Mouse (Mus musculus) embryonic facial prominence, embryonic 13.5 days (tissue): ENCODE results near the gene Fitm1. TPM values are rescaled to one million over a fixed set of nuclear protein-coding genes. Genes with fewer than 3 reads are reported as not detected.

Experiments
- ATAC-seq: fragments of 200-750 bp; cut with Nextera tagmentation; 2 replicates; pipeline ENCODE4 v1.8.0; 2017; ENCODE audit warnings: low read depth; ENCODE audit not compliant: insufficient number of reproducible peaks, insufficient read depth, low FRiP score, low TSS enrichment
- H3K27ac ChIP-seq: fragments of 300-500 bp; sonication (generic); 2 replicates; pipeline ENCODE4 v1.5.1; 2015; ENCODE audit warnings: moderate library complexity, mild to moderate bottlenecking, inconsistent platforms
- H3K27me3 ChIP-seq: fragments of 300-500 bp; sonication (generic); 2 replicates; pipeline ENCODE4 v1.6.1; 2015; ENCODE audit warnings: mild to moderate bottlenecking, inconsistent platforms
- H3K36me3 ChIP-seq: fragments of 300-500 bp; sonication (generic); 2 replicates; pipeline ENCODE4 v1.6.1; 2015; ENCODE audit warnings: mild to moderate bottlenecking, inconsistent platforms
- H3K4me1 ChIP-seq: fragments of 300-500 bp; sonication (generic); 2 replicates; pipeline ENCODE4 v1.6.1; 2015; ENCODE audit warnings: inconsistent platforms
- H3K4me2 ChIP-seq: fragments of 300-500 bp; sonication (generic); 2 replicates; pipeline ENCODE4 v1.6.1; 2015; ENCODE audit warnings: moderate library complexity, mild to moderate bottlenecking, inconsistent platforms
- H3K4me3 ChIP-seq: fragments of 300-500 bp; sonication (generic); 2 replicates; pipeline ENCODE4 v1.5.1; 2015; ENCODE audit warnings: mild to moderate bottlenecking, inconsistent platforms
- H3K9ac ChIP-seq: fragments of 300-500 bp; sonication (generic); 2 replicates; pipeline ENCODE4 v1.6.1; 2015; ENCODE audit warnings: mild to moderate bottlenecking, inconsistent platforms
- H3K9me3 ChIP-seq: fragments of 300-500 bp; sonication (generic); 2 replicates; pipeline ENCODE4 v1.6.1; 2016; ENCODE audit warnings: inconsistent platforms
- WGBS: fragments of 180-500 bp; shearing (Covaris S2); methylation state at CpG from one replicate; pipeline ENCODE4 v1.1.7; 2015; ENCODE audit warnings: mixed read lengths; 5-methylcytosine and 5-hydroxymethylcytosine counted together
- polyA plus RNA-seq: library from polyadenylated mRNA; unstranded; fragments of >200 nt; fragmentation: Nextera tagmentation; extraction: Ambion mirVana; gene quantifications from 2 replicates; pipeline ENCODE4 v1.2.1, GENCODE M21; 2015

The Fitm1 gene
- 4.1 and 5.3 TPM in 2 replicates for polyA plus RNA-seq

DNA sequence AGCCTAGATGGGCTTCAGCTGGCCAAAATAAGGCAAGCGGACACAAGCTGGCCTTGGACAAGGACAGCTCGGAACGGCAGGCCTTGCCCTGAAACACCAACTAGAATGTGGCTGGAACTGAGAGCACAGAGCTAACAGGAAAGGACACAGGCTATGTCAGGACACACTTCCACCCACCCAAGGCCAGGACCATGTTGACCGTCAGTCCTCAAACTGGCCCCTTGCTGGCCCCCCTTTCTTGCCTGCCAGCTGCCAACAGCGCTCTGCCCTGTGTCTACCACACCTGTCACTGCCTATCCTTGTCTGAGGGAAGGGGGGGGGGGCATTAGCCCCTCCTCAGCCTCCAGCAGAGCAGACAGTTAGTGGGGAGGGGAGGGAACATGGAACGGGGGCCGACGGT is at the start of gene Fitm1:
TSS of gene Fitm1 (plus strand) at position 316 of the 400 bp plus-strand sequence.
- H3K27ac ChIP-seq: no peak within 1 kb of the TSS
- no peaks in the 10 kb centered on the region for H3K27me3 ChIP-seq
- H3K4me3 ChIP-seq: no peak within 1 kb of the TSS
- H3K36me3 ChIP-seq: peaks cover 12% of the 10 kb centered on the region; the same call in 1 of the 2 replicates
- H3K4me2 ChIP-seq: no peak within 1 kb of the TSS
- no peaks in the 10 kb centered on the region for H3K9me3 ChIP-seq
- 0 out of 2 replicates have a peak within 1 kb of the TSS, but pooled peaks have one; percentile 32 for H3K9ac ChIP-seq
- ATAC-seq: no peak
- WGBS: 77% methylated on average over 8 of the region's 8 CpGs
- H3K4me1 ChIP-seq: peaks cover 14% of the 10 kb centered on the region

DNA sequence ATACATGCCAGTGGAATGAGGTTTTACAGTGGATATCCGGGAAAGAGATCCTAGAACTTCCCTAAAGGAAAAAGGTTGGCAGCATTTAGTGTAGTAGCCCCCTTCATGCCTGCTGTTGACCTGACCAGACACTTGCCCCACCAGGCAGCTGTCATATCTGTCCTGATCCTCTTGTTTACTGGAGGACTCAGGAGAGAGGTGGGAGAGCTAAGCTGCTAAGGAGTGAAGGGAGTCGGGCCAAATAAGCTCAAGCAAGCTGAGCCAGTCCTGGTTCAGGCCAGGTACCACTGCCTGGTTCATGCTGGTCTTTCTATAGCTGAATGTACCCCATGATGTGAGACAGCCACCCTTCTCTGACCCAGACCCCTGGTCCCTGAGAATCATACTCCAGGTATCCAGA is 48.7 kb upstream of the Fitm1 start:
- Histone ChIP-seq H3K9me3 (no peaks in the 10 kb centered on the region), H3K27me3 (peaks cover 41% of the 10 kb centered on the region), H3K9ac (no peak overlapping the region), H3K27ac (no peak overlapping the region), H3K4me2 (no peak overlapping the region), H3K36me3 (no peaks in the 10 kb centered on the region), H3K4me1 (no peaks in the 10 kb centered on the region), H3K4me3 (no peak overlapping the region)
- 78% methylated on average over 2 of the region's 2 CpGs for WGBS
- ATAC-seq: no peak

DNA sequence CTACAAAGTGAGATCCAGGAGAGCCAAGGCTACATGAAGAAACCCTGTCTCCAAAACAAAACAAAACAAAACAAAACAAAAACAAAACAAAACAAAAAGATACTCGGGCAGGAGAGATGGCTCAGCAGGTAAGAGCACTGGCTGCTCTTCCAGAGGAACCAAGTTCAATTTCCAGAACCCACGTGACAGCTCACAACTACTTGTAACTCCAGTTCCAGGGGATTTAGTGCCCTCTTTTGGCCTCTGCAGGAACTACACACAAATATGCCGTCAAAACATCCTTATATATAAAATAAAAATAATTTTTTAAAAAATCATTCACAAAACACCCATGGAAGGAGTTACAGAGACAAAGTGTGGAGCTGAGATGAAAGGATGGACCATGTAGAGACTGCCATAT is 47.5 kb upstream of the Fitm1 start:
- Histone ChIP-seq H3K27me3 (peaks cover 28% of the 10 kb centered on the region), H3K27ac (no peak overlapping the region), H3K9ac (no peak overlapping the region), H3K4me2 (no peak overlapping the region), H3K9me3 (no peaks in the 10 kb centered on the region), H3K4me3 (no peak overlapping the region), H3K36me3 (no peaks in the 10 kb centered on the region), H3K4me1 (no peaks in the 10 kb centered on the region)
- WGBS: 21% methylated on average over 3 of the region's 3 CpGs
- ATAC-seq: no peak

DNA sequence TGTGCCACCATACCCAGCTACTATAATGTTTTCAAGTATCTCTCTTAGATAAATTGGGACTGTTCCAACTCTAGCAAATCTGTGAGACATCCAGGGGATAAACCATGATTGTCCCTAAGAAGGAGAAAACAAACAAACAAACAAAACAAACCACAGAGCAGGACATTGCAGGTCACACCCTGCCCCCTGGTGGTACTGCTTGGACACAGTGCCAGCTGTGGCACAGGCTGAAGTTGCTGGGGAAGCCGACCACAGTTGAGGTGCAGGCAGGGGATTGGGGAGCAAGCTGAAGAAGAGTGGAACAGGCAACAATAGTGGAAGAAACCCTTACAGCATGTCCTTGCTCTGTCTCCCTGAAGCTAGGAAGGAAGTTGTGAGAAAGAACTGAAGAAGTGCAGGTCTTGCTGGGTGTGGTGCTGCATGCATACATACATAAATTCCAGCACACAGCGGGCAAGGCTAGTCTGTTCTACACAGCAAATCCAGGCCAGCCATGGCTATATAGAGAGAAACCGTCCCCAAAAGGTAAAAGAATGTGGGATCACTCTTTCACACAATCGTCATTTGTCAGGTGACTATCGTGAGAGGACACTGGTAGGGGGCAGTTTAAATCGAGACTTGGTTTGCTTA is 39.2 kb upstream of the Fitm1 start:
- no peak overlapping the region for H3K9ac ChIP-seq
- H3K9me3 ChIP-seq: no peaks in the 10 kb centered on the region
- H3K4me1 ChIP-seq: peaks cover 11% of the 10 kb centered on the region
- no peak for ATAC-seq
- no peak overlapping the region for H3K4me2 ChIP-seq
- no peak overlapping the region for H3K4me3 ChIP-seq
- WGBS: 50% methylated on average over 6 of the region's 6 CpGs
- no peaks in the 10 kb centered on the region for H3K36me3 ChIP-seq
- 0 out of 2 replicates have a peak, but pooled peaks cover 2% of the 10 kb centered on the region for H3K27me3 ChIP-seq
- H3K27ac ChIP-seq: no peak overlapping the region

DNA sequence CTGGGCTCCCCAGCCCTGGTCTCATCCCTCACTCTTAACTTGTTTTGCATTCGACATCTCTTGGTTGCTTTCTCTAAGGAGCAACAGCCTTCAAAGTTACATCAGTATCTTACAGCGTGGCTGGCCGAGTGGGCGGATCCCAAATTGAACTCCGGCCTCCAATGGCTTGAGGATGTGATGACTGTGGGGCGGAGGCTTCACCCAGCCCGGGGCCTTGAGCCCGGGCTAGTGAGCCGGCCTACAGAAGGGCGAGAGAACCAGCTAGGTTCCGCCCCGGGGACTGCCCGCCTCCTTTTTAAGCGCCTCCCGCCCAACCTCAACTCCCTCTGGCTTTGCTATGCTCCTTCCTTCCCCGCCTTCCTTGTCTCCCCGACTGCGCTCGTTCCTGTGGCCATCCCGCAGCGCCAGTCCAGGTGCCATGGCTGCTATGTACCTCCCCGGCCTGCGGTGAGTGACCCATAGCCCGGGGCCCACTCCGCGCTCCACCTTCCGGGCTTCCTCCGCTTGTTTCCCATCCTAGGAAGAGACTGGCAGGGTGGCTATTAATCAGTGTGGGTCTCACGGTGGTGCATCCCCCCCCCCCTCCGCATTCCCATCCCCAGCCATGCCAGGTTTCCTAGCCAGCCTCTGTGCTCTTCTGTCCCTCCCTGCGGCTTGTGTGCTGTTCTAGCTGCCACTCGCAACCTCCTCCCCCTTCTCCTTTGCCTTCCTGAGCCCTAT is 35.2 kb upstream of the Fitm1 start, which contains the start of gene Pck2:
TSS of gene Pck2 (plus strand) at position 200 of the 720 bp plus-strand sequence.
- peak; percentile 85 for ATAC-seq
- peaks cover 19% of the 10 kb centered on the region for H3K4me1 ChIP-seq
- 0 out of 2 replicates have a peak, but pooled peaks cover 2% of the 10 kb centered on the region for H3K27me3 ChIP-seq
- peaks cover 20% of the 10 kb centered on the region for H3K36me3 ChIP-seq
- peak within 1 kb of the TSS; percentile 83 for H3K9ac ChIP-seq
- H3K4me2 ChIP-seq: peak within 1 kb of the TSS; percentile 82
- 0% methylated on average over 32 of the region's 32 CpGs for WGBS
- H3K27ac ChIP-seq: peak within 1 kb of the TSS; percentile 91
- H3K4me3 ChIP-seq: peak within 1 kb of the TSS; percentile 61
- no peaks in the 10 kb centered on the region for H3K9me3 ChIP-seq

DNA sequence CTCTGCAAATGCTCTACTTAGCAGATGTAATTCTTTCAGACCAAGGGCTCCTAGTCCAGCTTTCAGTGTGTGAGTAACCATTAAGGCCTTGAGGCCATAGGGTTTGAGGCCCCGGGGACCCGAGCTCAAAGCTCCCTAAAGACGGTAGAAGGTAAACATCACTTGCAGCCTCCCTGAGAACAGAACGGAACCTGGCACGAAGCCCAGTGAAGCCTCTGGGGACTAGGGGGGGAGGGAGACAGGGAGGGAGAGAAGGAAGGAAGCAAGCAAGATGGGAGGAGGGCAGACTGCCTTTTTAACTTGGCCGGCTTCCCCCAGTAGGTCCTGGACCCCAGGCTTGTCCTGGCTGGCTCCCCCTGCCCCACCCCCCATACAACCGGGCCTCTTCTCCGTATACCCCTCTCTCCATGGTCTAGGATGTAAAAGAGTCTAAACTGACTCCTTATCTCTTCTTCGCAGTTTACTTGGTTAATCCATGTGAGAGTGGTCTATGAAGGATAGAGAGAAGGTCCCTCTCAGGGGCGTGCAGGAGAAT is 34.6 kb upstream of the Fitm1 start:
- peak; percentile 53 for ATAC-seq
- H3K9me3 ChIP-seq: no peaks in the 10 kb centered on the region
- H3K27me3 ChIP-seq: 0 out of 2 replicates have a peak, but pooled peaks cover 2% of the 10 kb centered on the region
- peak overlapping the region; percentile 82 for H3K4me2 ChIP-seq
- H3K4me1 ChIP-seq: peaks cover 19% of the 10 kb centered on the region
- 2% methylated on average over 10 of the region's 10 CpGs for WGBS
- H3K9ac ChIP-seq: peak overlapping the region; percentile 83
- peaks cover 26% of the 10 kb centered on the region for H3K36me3 ChIP-seq
- peak overlapping the region; percentile 91 for H3K27ac ChIP-seq
- peak overlapping the region; percentile 61 for H3K4me3 ChIP-seq

DNA sequence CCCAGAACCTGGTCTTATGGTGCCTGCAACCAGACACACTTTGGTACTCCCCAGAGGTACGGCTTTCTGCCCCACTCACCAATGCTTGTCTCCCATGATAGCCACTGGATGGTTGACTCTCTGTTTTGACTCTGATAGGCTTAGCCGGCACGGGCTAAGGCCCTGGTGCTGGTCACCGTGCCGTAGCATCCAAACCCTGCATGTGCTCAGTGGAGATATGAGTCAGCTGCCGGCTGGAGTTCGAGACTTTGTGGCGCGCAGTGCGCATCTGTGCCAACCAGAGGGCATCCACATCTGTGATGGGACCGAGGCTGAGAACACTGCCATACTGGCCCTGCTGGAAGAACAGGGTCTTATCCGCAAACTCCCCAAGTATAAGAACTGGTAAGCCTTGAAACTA is 33.1 kb upstream of the Fitm1 start:
- Histone ChIP-seq H3K4me3 (no peak overlapping the region), H3K9me3 (no peaks in the 10 kb centered on the region), H3K9ac (no peak overlapping the region), H3K27me3 (0 out of 2 replicates have a peak, but pooled peaks cover 2% of the 10 kb centered on the region), H3K36me3 (peaks cover 38% of the 10 kb centered on the region), H3K27ac (no peak overlapping the region), H3K4me1 (peaks cover 19% of the 10 kb centered on the region), H3K4me2 (no peak overlapping the region)
- ATAC-seq: no peak
- WGBS: 96% methylated on average over 12 of the region's 12 CpGs

DNA sequence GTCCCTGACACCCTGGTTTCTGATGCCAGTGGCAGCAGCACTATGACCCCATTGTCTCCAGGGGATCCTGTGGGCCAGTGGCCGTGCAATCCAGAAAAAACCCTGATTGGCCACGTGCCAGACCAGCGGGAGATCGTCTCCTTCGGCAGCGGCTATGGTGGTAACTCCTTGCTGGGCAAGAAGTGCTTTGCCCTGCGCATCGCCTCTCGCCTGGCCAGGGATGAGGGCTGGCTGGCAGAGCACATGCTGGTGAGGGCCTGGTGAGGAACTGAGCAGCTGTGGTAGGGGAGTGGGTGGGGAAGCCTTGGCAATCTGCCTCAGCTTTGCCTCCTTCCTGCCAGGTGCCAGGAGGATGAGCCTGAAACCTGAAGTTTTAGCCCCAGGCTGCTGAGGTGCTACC is 31.1 kb upstream of the Fitm1 start:
- no peak overlapping the region for H3K9ac ChIP-seq
- 85% methylated on average over 9 of the region's 9 CpGs for WGBS
- H3K4me3 ChIP-seq: no peak overlapping the region
- no peaks in the 10 kb centered on the region for H3K27me3 ChIP-seq
- H3K27ac ChIP-seq: no peak overlapping the region
- H3K4me2 ChIP-seq: no peak overlapping the region
- ATAC-seq: no peak
- peaks cover 57% of the 10 kb centered on the region for H3K36me3 ChIP-seq
- peaks cover 19% of the 10 kb centered on the region for H3K4me1 ChIP-seq
- no peaks in the 10 kb centered on the region for H3K9me3 ChIP-seq

DNA sequence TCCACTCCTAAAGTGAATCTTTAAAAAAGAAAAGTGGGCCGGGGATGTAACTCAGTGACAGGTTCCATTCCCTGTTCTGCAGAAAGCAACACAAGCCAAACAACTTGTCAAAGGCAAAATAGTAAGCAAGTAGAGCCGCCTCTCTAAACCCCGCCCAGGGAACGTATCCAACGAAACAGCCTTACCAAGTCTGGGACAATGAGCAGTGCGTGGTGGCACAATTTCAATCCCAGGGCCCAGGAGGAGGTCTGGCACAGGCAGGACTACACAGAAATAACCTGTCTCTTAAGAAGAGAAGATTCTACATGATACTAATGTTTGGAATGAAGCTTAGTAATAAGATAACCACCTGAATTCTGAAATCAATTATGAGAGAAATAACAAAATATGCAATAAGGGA is 25.2 kb upstream of the Fitm1 start:
- Histone ChIP-seq H3K4me2 (no peak overlapping the region), H3K27me3 (no peaks in the 10 kb centered on the region), H3K9ac (no peak overlapping the region), H3K36me3 (peaks cover 39% of the 10 kb centered on the region), H3K9me3 (no peaks in the 10 kb centered on the region), H3K4me3 (no peak overlapping the region), H3K4me1 (no peaks in the 10 kb centered on the region), H3K27ac (no peak overlapping the region)
- WGBS: 87% methylated on average over 6 of the region's 6 CpGs
- no peak for ATAC-seq

DNA sequence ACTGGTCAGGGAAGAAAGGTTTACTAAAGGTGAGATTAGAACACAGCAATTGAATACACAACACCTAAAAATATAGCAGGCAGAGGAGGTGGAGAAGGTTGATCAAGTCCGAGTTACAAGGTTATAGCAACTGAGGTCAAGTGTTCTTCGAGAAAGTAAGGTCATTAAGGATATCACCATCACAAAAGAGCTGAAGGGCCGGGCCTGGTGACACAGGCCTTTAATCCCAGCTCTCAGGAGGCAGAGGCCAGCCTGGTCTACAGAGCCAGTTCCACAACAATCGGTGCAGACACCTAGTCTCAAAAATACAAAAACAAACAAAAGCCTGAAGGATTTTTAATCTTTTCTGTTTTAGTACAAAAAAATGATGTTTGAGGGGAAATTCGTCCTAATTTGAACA is 24.1 kb upstream of the Fitm1 start:
- no peak for ATAC-seq
- H3K4me1 ChIP-seq: no peaks in the 10 kb centered on the region
- 71% methylated on average over 5 of the region's 5 CpGs for whole genome bisulfite sequencing

DNA sequence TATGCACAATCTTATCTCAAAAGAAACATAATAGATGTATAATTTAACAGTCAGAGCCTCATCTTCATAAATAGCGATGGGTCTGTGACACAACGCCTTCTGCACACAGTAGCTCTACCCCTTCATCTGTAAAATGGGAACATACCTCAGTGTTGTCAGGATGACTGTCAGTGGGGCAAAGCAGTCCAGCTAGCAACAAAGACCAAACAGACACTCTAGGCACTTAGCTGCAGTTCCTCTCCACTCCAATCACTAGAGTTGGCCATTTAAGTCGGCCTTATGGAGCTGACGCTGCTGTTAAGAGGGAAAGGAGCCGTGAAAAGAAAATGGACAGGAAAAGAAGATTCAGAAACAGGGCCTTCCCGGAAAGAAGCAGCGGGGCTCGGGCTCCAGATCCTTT is 23.6 kb upstream of the Fitm1 start:
- no peaks in the 10 kb centered on the region for H3K9me3 ChIP-seq
- no peak for ATAC-seq
- H3K9ac ChIP-seq: no peak overlapping the region
- no peak overlapping the region for H3K4me3 ChIP-seq
- H3K27me3 ChIP-seq: no peaks in the 10 kb centered on the region
- no peak overlapping the region for H3K27ac ChIP-seq
- peaks cover 25% of the 10 kb centered on the region for H3K36me3 ChIP-seq
- WGBS: 90% methylated on average over 8 of the region's 8 CpGs
- H3K4me2 ChIP-seq: no peak overlapping the region
- 0 out of 2 replicates have a peak, but pooled peaks cover under 1% of the 10 kb centered on the region for H3K4me1 ChIP-seq

More for the DNA sequence above, 24.1 kb upstream of the Fitm1 start:
- Histone ChIP-seq H3K27ac (no peak overlapping the region), H3K4me2 (no peak overlapping the region), H3K9me3 (no peaks in the 10 kb centered on the region), H3K36me3 (peaks cover 28% of the 10 kb centered on the region), H3K27me3 (no peaks in the 10 kb centered on the region), H3K4me3 (no peak overlapping the region), H3K9ac (no peak overlapping the region)
